Mouse (Mus musculus): ENCODE results near the gene Olfr1480.

The Olfr1480 gene

DNA sequence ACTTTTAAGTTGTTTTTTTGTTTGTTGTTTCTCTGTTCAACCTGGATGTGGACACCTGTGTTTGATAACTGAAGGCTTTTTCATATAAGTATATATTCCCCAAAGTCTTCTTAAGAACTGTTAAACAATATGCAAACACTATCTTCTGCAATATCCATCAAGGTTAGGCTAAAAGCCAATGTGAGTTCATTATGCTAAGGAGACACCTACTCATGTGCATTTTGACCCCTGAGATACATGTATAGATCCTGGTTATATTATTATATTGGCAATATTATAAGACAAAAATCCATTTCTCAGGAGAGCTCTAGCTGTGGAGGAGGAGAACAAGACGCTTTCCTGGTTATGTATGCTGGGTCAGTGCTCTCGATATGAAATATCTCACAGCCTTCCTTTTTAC is at the start of gene Olfr1480:
Olfr1480 (plus strand) TSS at position 301 of the 400 bp plus-strand sequence.
- no peak for DNase-seq

DNA sequence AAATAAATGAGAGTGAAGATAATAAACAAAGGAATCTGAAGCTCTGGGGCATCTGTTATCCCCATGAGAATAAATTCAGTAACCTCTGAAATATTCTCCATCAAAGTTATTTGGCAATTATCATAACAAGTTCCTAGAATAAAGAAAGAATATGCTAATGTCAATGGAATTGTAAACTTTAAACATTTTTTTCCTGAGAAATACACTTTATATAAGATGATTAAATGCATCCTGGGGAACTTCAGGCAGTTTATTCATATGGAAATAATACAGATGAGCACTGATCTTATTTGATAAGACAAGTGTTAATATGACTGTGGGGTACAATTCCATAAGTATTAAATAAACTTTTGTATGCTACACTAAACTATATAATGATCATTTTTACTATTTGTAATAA is 47.6 kb upstream of the Olfr1480 start, which contains the start of gene Olfr1475:
Olfr1475 (minus strand) TSS at position 101 of the 400 bp plus-strand sequence.
- no peak for DNase-seq

GRCm38 (mm10) chr19:13500246-13500645 is 27.5 kb upstream of the Olfr1480 start, which contains the start of gene Olfr1477:
Olfr1477 (plus strand) TSS chr19:13500546.
- DNase-seq: no peak
